Mouse (Mus musculus) monocyte, adult 5-6 weeks (primary cell): Measurements from ENCODE around the gene Tspo. TPM values are rescaled to one million over a fixed set of nuclear protein-coding genes. Genes with fewer than 3 reads are reported as not detected.

ENCODE experiments used
- ATAC-seq: fragments of 153-309, 156-312 bp; replicated peaks from 2 replicates; pipeline ENCODE4 v1.8.0; 2017; ENCODE audit warnings: mild to moderate bottlenecking; ENCODE audit not compliant: low TSS enrichment, insufficient number of reproducible peaks, severe bottlenecking, poor library complexity, low FRiP score
- total RNA-seq: library from RNA; stranded (forward); fragments of 200-1000, 200-491, 200-594 nt; gene quantifications from 3 replicates; pipeline ENCODE4 v1.2.3, GENCODE M21; 2017

Tspo gene
- total RNA-seq = 34.9 to 79.7 TPM (median 46.3 TPM) in 3 replicates

- ATAC-seq = peak; percentile 44
These were observed at the start of gene Tspo, which contains the start of gene Mcat for GRCm38 (mm10) chr15:83563327-83563856. Gene Tspo, plus strand, starts transcription at chr15:83563592. Gene Mcat, minus strand, starts transcription at chr15:83563787.

GRCm38 (mm10) chr15:83515018-83515417 lies 48.4 kb upstream of the Tspo start:
- no peak for ATAC-seq

GRCm38 (mm10) chr15:83518215-83519048 lies 45.0 kb upstream of the Tspo start:
- ATAC-seq = peak; percentile 73

GRCm38 (mm10) chr15:83520861-83521382 lies 42.5 kb upstream of the Tspo start:
- ATAC-seq = no peak

- no peak for ATAC-seq
These were observed 40.2 kb upstream of the Tspo start for GRCm38 (mm10) chr15:83523196-83523595.

GRCm38 (mm10) chr15:83523638-83524332 lies 39.6 kb upstream of the Tspo start:
- ATAC-seq = no peak

GRCm38 (mm10) chr15:83524333-83524729 lies 39.1 kb upstream of the Tspo start:
- ATAC-seq = no peak

- ATAC-seq = no peak
These were observed 36.8 kb upstream of the Tspo start, which contains the start of gene Bik for GRCm38 (mm10) chr15:83526424-83527091. Gene Bik, plus strand, starts transcription at chr15:83526862.

GRCm38 (mm10) chr15:83527092-83527437 lies 36.3 kb upstream of the Tspo start:
- no peak for ATAC-seq

- no peak for ATAC-seq
These were observed 35.6 kb upstream of the Tspo start for GRCm38 (mm10) chr15:83527747-83528146.

GRCm38 (mm10) chr15:83528892-83529291 lies 34.5 kb upstream of the Tspo start:
- no peak for ATAC-seq

- ATAC-seq = no peak
These were observed 33.6 kb upstream of the Tspo start for GRCm38 (mm10) chr15:83529765-83530164.

- ATAC-seq = no peak
These were observed 33.2 kb upstream of the Tspo start for GRCm38 (mm10) chr15:83530233-83530632.

- ATAC-seq = no peak
These were observed 32.7 kb upstream of the Tspo start for GRCm38 (mm10) chr15:83530688-83531087.

GRCm38 (mm10) chr15:83531961-83532469 lies 31.4 kb upstream of the Tspo start:
- no peak for ATAC-seq

- no peak for ATAC-seq
These were observed 30.8 kb upstream of the Tspo start for GRCm38 (mm10) chr15:83532606-83533005.

- no peak for ATAC-seq
These were observed 28.2 kb upstream of the Tspo start for GRCm38 (mm10) chr15:83534960-83535889.

- no peak for ATAC-seq
These were observed 27.5 kb upstream of the Tspo start for GRCm38 (mm10) chr15:83535890-83536231.
